Mouse (Mus musculus): ENCODE measurements around the gene Atp9a. TPM values are rescaled to one million over a fixed set of nuclear protein-coding genes. Genes with fewer than 3 reads are reported as not detected.
A peak's percentile ranks its signal among the peaks of the same experiment; 100 is the strongest.

The Atp9a gene
- total RNA-seq, 2 experiments from 2014 or later = 0.62 to 0.82 TPM

DNA sequence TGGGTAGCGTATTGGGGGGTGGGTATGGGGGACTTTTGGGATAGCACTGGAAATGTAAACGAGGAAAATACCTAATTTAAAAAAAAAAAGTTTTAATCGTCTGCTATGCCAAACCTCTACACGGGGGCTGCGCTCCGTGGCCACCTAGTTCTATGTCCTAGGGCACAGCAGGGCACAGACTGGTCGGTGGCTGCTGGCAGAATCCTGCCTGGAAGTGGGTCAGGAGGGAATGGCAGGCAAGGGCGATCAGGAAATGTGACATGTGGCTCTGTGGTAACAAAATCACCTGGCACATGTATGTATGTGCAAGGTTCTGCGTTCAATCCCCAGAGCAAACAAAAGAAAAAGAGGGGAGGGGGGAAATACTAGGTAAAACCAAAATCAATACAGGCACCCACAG, 56.3 kb downstream of the Atp9a start:
- no peak for ATAC-seq (replicated peaks; ENCODE audit: poor library complexity, severe bottlenecking)

DNA sequence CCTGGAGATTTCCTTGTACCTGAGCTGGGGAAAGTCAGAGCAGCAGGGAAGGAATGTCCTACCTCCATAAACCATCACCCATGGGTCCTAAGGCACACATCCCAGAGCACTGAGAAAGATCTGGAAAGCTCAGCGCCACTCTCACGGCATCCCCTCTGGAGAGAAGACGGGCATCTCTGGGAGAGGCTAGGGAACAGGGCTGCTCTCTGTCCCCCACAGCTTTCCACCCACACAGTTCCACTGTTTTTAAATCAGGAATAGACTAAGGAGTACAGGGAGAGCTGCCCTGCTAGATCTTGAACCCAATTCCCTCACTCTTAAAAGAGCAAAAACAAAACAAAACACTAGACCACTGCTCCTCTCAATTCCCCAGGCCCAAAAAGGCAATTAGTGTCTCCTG, 57.5 kb downstream of the Atp9a start:
- ATAC-seq (replicated peaks; ENCODE audit: poor library complexity, severe bottlenecking) = no peak

DNA sequence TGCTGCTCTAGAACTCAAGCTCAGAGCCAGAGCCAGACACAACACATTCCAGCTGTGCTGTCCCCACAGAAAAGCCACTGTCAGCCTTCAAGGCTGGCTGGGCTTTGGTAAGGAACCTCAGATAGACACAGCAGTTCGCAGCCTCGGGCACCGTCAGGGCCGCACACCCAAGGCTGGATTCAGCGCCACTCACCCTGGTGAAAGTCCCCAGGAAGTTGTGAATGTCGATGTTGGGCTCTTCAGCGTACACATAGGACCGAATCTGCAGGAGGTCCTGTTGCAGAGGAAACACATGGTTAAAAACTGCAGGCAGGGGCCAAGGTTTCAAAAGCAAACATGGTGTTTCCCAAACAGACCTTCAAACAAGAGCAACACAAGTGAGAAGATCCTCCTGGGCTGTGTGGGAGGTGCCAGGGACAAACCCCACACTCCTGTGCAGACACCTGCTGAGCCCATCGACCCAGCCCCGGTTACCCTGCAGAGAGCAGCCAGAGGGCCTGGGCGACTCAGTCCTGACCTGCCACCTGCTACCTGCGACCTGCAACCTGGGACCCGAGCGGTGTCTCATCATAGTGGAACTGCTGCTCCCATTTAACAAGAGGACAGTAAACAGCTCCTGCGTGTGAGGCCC, 58.6 kb downstream of the Atp9a start:
- ATAC-seq (replicated peaks; ENCODE audit: poor library complexity, severe bottlenecking) = peak; percentile 28; the same call in 1 of the 2 replicates

DNA sequence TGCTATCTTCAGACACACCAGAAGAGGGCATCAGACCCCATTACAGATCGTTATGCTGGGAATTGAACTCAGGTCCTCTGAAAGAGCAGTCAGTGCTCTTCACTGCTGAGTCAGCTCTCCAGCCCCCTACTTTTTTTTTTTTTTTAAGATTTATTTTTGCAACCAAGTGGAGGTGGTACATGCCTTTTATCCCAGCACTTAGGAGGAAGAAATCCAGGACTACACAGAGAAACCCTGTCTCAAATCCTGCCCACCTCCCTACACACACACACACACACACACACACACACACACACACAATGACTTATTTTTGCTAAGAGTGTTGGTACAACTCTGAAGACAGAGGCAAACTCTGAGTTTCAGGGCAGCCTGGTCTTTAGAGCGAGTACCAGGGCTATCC, 59.5 kb downstream of the Atp9a start:
- no peak for ATAC-seq (replicated peaks; ENCODE audit: poor library complexity, severe bottlenecking)

DNA sequence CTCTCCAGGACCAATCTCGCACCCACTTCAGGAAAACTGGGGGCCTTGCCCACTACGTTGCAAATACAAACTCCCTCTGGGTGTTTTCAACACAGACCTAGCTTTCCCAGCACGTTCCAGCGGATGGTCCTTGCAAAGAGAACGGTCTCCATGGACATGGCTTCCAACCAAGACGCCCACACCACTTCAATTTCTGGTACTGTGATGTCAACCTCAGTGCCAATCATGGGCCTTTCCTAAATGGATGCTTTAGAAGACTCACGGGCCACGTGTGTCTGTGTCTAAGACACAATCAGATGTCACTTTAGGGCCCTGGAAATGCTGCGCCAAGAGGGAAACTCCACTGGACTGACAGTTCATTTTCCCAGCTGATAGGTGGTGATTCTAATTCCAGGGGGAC, 60.7 kb downstream of the Atp9a start:
- ATAC-seq (replicated peaks; ENCODE audit: poor library complexity, severe bottlenecking) = no peak

DNA sequence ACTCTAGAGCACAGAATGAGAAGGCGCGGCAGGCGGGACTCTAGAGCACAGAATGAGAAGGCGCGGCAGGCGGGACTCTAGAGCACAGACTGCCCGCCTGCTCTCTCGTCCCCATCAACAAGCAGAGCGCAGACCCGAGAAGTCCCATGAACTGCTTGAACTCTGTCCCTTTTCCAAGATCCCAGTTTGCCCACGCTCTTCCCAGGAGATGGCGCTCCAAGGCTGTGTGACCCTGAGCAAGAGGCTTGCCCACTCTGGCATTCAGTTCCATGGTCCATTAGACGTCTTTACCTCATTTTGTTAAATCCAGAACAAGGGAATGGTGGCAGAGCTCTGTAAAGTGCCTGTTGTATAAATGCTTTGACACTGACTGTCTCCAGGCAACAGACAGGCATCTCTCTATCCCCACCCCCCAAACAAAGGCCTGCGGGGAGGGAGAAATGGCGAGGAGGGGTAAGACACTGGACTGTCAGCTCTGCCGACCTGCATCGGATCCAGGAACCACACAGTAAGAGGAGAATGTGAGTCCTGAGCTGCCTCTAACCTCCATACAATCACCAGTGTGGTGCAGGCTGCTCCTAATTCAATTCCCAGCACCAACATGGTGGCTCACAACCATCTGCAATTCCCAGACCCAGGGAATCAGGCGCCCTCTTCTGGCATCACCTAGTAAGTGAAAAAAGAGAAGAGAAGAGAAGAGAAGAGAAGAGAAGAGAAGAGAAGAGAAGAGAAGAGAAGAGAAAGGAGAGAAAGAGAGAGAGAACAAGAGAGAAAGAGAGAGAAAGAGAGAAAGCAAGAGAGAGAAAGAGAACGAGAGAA, 62.6 kb downstream of the Atp9a start:
- ATAC-seq (replicated peaks; ENCODE audit: poor library complexity, severe bottlenecking) = no peak

DNA sequence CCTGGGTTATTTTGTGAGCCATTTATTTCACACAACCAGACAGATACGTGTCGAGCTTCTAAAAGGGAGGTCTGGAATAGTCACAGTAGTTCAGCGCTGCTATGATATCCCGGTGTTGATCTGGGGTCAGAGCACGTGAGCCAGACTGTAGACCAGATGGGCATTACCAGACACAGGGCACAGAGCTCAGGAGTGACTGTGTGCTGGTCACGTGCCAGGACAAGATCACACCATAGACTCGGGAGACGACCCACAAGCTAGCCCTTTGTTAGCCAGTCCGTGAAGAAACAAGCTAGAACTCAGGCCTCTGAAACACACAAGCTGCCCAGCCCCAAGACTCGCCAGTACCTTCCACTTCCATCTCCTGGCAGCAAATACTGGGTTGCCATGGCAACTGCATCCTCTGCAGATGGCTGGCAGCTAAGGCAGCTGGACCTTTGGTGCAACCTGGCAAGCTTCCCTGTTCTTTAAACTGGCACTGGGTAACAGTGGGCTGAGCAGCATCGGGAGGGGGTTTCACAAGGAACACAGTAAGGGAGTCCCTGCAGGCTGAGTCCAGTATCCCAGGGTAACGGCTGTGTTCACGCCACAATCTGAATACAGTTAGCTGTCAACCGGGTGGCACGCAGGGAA, 63.4 kb downstream of the Atp9a start:
- no peak for ATAC-seq (replicated peaks; ENCODE audit: poor library complexity, severe bottlenecking)

DNA sequence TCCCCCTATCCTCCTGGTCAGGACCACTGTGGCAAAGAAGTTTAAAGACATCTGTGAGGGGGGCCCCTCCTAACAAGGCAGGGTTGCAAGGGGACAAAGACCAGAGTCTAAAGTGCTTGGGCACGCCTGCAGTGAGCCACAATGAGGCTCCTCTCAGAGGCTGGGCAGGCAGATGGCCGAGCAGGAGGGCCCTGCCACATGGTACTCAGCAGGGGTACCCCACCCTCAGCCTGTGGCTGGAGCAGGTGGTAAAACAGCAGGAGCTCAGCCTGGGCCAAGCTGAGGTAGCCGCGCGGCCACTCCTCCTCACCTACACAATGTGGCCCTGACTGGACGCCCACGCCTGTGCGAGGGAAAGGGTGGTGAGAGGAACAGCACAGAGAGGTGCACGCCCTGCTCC, 64.6 kb downstream of the Atp9a start:
- ATAC-seq (replicated peaks; ENCODE audit: poor library complexity, severe bottlenecking) = no peak

DNA sequence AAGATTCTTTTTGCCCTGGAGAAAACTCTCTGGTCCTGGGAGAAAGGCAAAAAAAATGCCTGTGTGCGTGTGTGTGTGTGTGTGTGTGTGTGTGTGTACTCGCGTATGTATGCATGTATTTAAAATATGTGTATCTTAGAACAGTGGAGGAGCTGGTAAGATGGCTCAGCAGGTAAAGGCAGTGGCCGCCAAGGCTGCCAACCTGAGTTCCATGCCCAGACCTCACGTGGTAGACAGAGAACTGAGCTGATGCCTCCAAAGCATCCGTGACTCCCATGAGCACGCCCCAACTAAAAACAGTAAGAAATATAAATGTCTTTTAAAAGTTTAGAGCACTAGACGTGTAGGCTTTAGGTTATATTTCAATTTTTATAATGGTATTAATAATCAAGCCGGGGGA, 70.5 kb downstream of the Atp9a start:
- no peak for ATAC-seq (replicated peaks; ENCODE audit: poor library complexity, severe bottlenecking)

DNA sequence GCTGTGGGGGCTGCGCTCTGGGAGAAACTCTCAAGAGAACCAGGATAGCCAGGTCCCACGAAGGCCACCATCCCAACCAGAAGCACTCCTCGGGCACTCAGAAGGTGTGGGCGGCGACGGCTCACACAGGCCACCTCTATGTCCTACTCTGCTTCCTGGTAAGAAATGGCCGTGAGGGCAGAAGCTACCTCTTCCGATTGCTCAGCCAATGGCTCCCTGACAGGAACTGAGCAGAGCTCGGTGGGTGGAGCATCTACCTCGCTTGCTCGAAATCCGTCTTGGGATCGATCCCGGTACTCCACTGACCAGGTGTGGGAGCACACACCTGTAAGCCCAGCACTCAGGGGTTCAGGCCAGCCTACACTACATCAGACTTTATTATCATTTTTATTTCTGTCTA, 72.0 kb downstream of the Atp9a start:
- no peak for ATAC-seq (replicated peaks; ENCODE audit: poor library complexity, severe bottlenecking)

DNA sequence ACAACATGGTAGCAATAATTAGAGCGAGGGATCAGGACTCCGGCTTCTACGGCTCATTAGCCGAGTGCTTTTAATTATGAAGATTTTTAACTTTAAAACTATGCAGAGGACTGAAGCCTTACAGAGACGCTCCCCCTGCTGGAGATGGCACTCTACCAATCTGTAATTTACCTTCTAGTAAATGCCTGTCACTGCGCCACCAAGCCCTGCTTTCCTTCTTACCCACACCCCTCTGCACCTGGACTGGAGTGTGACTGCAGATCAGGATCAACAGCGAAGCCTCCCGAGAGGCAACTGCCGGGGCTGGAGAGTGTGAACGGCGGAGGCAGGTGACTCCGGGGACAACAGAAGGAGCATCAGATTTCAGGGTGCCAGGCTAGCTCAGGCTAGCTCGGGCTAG, 72.4 kb downstream of the Atp9a start:
- no peak for ATAC-seq (replicated peaks; ENCODE audit: poor library complexity, severe bottlenecking)

DNA sequence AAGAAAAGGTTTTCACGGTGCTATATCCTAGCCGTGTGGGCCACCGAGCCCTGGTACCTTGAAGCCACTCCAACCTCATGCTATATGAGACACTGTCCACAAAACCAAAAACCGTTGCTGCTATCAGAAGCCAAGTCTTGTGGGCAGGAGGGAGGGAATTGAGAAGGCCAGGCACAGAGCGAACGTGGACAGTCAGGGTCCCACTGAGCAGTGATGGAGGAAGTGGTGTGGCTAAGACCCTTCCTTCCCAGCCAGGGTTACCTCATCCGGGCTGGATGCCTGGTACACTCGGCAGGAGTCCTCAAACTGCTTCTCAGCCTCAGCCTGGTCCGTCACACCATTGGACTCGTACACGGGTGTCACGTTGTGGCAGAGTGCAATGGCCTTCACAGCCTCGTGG, 74.5 kb downstream of the Atp9a start:
- ATAC-seq (replicated peaks; ENCODE audit: poor library complexity, severe bottlenecking) = peak; percentile 59

DNA sequence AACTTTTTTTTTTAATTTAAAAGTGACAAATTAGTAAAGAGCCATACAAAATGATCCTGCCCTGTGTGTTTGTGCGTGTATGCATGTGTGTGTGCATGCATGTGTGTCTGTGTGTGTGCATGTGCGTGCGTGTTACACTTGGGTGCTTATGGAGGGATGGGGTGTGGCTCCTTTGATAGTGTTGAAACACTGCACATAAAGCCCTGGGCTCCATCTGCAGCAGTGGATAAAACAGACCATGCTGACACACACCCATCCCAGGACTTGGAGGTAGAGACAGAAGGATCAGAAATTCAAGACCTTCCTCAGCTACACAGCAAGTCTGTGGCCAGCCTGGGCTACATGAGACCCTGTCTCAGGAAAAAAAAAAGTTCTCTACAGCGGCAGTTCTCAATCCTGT, 76.5 kb downstream of the Atp9a start:
- ATAC-seq (replicated peaks; ENCODE audit: poor library complexity, severe bottlenecking) = no peak

DNA sequence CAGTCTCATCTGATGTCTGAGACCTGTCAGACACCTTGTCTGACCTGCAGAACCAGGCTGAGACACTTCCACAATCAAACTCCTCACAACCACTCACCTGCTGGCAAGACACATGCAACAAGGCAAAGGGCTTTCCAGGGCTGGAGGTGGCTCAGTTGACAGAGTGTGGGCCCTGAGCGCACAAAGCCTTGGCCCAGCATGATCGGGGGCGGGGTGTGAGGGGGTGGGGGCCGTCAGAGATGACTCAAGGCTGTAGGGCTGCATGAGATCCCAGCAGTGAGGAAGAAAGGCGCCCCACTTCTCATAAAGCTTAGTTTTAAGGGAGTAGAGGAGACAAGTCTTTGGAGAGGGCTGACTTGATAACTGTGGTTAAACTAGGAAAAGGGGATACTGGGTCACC, 78.5 kb downstream of the Atp9a start:
- no peak for ATAC-seq (replicated peaks; ENCODE audit: poor library complexity, severe bottlenecking)

DNA sequence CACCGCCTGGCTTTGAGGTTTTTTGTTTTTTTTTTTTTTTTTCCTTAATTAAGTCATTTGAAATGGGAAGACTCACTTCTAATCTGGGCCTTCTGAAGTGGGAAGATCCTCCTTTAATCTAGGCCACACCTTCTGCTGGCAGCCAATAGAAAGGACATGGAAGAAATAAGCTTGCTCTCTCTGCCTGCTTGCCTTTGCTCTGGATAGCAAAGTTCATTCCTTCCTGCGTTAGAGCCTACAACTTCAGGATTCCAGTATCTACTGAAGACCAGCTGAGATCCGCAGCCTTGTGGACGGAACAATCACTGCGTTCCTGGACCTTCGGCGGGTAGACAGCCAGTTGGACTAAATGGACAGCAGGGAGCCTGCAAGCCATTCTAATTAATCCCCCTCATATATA, 79.0 kb downstream of the Atp9a start:
- no peak for ATAC-seq (replicated peaks; ENCODE audit: poor library complexity, severe bottlenecking)

DNA sequence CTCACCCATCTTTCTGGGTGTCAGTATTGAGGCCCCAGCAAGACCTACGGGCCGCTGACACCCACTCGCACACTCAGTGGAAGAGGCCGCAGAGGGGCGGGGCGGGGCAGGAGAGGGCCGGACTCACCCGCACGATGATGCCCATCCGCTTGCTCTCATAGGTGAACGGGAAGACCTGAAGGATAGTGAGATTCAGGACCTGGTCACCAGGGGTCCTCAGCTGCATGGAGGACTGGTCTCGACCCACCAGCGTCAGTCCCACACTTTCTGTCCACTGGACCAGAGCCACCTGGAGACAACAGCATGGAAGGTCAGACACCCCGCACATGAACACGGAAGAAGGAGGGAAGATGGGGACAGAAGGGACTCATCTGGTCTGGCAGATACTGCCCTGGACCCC, 80.4 kb downstream of the Atp9a start:
- ATAC-seq (replicated peaks; ENCODE audit: poor library complexity, severe bottlenecking) = no peak

DNA sequence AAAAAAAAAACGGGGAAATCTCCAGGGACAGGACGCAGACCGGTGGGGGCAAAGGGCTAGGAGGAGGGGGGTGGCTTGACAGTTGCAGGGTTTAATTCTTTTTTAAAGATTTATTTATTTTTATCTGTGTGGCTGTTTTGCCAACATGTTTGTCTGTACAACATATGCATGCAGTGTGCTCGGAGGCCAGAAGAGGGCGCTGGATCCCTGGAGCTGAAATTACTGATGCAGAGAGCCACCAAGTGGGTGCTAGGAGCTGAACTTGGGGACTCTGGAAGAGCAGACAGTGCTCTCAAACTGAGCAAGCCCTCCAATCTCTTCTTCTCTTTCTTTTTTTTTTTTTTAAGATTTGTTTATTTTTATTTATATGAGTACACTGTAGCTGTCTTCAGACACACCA, 81.9 kb downstream of the Atp9a start:
- ATAC-seq (replicated peaks; ENCODE audit: poor library complexity, severe bottlenecking) = no peak

DNA sequence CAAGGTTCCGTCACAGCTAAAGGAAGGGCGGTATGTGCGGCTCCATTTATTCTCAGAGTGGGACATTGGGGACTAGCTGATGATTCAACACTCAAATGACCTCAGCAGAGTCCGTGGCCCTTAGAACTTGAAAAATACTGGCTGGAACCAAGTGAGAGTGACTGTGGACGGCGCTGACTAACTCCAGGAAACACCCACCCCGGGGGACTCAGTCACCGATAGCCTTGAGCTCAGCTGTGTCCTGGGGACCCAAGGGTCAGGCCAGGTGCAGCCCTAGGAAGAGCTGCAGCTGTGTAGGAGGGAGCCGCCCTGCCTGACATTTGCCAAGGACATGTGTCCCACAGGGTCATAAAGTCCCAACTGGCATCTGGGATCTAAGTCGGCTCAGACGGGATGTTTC, 83.7 kb downstream of the Atp9a start:
- no peak for ATAC-seq (replicated peaks; ENCODE audit: poor library complexity, severe bottlenecking)

DNA sequence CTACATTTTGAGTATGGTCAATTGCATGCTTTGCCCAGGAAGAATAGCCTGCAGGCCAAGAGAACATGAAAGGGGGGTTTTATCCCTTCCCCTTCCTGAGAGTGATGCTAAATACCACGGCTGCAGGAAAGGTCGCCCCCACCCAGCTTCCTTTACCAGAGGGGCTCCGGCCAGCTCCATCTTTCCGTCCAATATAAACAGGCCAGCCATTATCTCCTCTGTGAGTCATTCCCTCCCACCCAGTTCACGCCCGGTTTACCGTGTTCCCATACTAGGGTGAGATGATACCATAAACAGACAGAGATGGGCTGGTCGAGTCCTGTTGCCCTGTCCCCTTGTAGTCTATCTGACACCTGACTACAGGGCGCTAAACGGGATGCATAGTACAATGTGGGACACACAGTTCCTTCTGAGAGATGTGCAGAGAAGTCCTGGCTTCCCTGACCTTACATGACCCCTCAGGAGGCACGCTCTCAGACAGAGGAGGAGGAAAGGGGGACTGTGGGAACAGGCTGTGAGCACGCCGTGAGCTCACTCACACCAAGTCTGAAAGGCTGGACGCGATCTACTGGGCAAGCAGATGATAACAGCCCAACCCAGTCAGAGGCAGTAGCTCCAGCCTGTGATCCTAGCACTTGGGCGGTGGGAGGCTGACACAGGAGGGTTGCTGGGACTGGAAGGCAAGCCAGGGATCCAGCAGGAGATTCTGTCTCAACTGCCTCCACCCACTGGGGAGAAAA, 85.5 kb downstream of the Atp9a start:
- ATAC-seq (replicated peaks; ENCODE audit: poor library complexity, severe bottlenecking) = no peak

DNA sequence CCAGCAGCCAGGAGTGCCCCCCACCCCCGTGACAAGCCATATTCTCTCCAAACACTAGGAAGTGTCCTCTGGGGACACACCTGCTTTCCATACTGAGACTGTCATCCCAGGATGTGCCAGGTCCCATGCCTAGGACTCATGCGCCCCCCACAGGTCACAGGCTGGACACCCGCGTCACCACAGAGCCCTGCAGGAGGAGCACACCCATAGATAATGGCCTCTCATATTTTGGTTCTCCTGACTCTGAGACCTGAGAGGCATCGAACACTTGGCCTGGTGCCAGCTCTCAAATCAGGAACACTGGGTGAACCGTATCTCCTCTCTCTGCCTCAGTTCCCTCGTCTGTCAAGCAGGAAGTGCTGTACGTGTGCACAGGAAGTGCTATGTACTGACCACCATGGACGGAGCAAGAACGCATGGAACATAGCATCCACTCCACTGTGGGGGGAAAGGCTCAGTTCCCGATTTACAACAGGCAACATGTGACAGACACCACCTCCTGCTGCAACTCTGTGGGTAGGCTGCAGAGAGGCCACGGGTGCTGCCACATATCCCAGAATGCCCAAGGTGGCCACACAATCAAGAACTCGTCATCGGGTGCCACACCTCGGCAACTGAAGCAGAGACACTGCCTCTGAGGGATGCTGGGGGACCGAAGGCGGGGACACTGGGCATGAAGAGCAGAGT, 87.1 kb downstream of the Atp9a start:
- peak; percentile 88 for ATAC-seq (replicated peaks; ENCODE audit: poor library complexity, severe bottlenecking)
